Mouse (Mus musculus): ENCODE measurements around the gene Pth.

The Pth gene

DNA sequence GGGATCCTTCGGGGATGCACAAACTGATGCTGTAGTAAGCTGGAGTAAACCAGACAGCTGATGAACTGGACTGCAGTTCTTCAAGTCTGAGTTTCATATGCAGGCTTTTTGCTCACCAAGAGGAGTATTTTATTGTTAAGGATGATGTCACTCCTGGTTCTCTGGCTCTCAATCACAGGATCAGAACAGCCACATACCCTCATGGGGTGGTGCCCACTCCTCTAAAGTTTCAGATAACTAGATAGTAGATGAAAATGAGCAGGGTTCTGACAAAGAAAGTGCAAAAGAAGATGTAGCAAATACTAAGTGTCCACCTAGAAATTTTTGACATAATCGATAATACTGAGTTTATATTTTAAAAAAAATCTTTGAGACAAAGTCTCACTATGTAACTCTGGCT lies at the start of gene Pth:
Gene Pth, minus strand, starts transcription at position 101 of the 400 bp plus-strand sequence.
- DNase-seq (ENCODE audit: low read depth): no peak

GRCm38 (mm10) chr7:113436312-113436711 lies 47.9 kb upstream of the Pth start:
- no peak for DNase-seq (ENCODE audit: low read depth)

GRCm38 (mm10) chr7:113434286-113434685 lies 45.9 kb upstream of the Pth start:
- DNase-seq (ENCODE audit: low read depth): peak; percentile 66

- no peak for DNase-seq (ENCODE audit: low read depth)
Observed at GRCm38 (mm10) chr7:113433451-113433850, 45.1 kb upstream of the Pth start.

- DNase-seq (ENCODE audit: low read depth): no peak
Observed at GRCm38 (mm10) chr7:113432891-113433290, 44.5 kb upstream of the Pth start.

DNA sequence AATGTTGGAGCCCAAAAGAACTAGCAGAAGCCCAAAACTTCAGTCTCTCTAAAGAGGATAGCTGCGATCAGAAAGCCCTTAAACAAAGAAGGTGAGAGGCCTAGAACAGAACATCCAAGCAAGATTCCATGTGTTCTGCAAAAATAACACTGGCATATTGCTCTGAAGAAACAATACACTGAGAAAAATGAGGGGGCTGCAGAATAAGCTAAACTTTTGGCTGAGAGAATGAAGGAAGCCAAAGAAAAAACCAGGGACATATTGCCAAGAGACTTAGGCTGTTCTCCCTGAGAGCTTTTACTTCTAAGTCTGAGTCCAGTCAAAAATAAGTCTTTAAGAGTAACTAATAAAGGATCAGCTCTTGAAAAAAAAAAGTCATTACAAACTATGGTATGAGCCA lies 32.4 kb upstream of the Pth start:
- DNase-seq (ENCODE audit: low read depth): no peak

DNA sequence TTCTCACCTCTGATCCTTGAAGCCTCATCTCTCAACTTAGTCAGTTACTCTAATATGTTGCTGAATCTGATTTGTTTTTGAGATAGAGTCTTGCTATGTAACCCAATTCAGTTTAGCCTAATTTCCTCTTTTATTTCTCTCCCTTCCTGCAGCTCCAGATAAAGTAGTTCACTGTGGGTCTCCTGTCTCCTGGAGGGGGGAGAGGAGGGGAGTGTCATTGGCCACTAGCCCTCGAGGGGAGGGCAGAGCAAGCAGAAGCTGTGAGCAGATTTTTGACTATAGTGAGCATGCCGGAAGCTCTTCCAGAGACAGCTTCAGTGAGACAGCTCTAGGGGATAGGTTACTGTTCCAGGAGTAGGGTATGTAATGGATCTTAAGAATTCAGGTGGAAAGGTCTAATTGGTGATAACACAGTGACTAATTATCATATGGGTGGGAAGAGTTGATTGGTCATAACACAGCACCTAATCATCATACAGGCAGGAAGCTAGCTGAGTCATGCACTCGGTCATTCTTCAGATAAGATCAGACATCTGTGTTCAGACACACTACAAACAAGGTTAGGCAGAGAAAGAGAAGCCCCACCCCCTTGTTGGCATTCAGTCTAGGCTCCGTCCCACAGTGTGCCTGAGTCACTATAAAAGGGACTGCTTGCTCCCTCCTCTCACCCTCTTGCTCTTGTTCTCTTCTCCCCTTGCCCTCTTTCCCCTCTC lies 30.9 kb upstream of the Pth start:
- peak; percentile 85 for DNase-seq (ENCODE audit: low read depth)

- peak; percentile 12 for DNase-seq (ENCODE audit: low read depth)
Observed at GRCm38 (mm10) chr7:113416536-113416935, 28.2 kb upstream of the Pth start.

GRCm38 (mm10) chr7:113415256-113415655 lies 26.9 kb upstream of the Pth start:
- DNase-seq (ENCODE audit: low read depth): no peak

DNA sequence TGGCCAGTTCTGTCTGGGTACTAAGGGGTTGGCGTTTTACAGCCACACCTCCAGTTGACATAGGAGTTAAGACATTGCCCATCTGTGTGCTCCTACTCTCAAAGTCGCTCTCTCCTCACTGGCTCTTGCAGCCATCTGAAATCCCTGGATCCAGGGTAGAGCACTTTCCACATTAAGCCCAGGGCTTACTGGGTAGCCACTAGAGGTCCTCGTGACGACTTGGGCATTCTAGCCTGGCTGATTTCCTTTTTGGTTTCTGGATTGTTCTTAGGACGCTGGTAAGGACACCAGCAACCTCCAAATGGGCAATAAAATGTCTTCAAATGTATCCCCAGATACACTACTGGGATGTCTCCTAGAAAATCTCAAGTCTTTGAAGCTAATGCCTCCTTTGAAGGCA lies 20.3 kb upstream of the Pth start:
- DNase-seq (ENCODE audit: low read depth): no peak

GRCm38 (mm10) chr7:113398083-113398482 lies 9.7 kb upstream of the Pth start:
- DNase-seq (ENCODE audit: low read depth): no peak

DNA sequence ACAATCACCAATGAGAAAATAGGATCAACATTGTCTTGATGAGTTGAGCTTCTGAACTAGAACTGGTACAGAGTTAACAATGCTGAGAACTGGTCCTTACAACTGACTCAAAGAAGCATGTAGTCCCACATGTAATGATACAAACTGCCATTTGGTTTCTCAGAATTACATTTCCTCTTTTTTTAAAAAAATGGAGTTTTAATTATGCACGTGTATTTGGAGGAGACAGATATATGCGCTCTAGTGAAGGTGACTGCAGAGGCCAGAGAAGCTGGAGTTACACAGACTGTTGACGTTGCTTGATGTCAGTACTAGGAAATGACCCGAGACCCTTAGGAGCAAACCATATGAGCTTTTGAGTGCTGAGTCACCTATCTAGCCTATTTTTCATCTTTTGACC lies 8.3 kb upstream of the Pth start:
- no peak for DNase-seq (ENCODE audit: low read depth)

GRCm38 (mm10) chr7:113391619-113392018 lies 3.2 kb upstream of the Pth start:
- no peak for DNase-seq (ENCODE audit: low read depth)

GRCm38 (mm10) chr7:113377875-113378658 lies 10.3 kb downstream of the Pth start:
- DNase-seq (ENCODE audit: low read depth): peak; percentile 94

- no peak for DNase-seq (ENCODE audit: low read depth)
Observed at GRCm38 (mm10) chr7:113372682-113373081, 15.7 kb downstream of the Pth start.

- DNase-seq (ENCODE audit: low read depth): peak; percentile 85
Observed at GRCm38 (mm10) chr7:113369620-113370340, 18.6 kb downstream of the Pth start.

GRCm38 (mm10) chr7:113368746-113369619 lies 19.4 kb downstream of the Pth start, which contains the start of gene Btbd10:
Gene Btbd10, minus strand, starts transcription at chr7:113369392.
- peak; percentile 100 for DNase-seq (ENCODE audit: low read depth)

GRCm38 (mm10) chr7:113367440-113367839 lies 20.9 kb downstream of the Pth start:
- DNase-seq (ENCODE audit: low read depth): no peak

DNA sequence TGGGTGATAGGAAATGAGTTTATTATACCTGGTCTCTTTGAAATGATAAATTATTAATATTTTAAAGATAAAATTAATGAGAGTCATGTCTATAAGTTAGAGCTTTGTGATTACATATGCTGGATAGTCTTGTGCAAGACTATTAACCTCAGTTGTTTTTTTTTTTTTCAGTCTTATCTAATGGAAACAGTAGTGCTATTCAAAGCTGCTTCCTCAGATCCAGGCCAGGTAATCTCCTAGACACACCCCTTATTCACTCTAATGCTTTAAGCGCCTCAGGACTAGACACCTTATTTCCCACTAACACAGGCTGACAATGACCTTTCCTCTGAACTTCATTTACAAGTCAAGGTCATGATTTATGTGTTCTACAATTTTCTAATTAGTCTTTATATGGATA lies 39.3 kb downstream of the Pth start:
- DNase-seq (ENCODE audit: low read depth): no peak

- DNase-seq (ENCODE audit: low read depth): no peak
Observed at GRCm38 (mm10) chr7:113347694-113348093, 40.7 kb downstream of the Pth start.

GRCm38 (mm10) chr7:113347271-113347670 lies 41.1 kb downstream of the Pth start:
- DNase-seq (ENCODE audit: low read depth): no peak

All from induced T-regulatory cell, adult 2 months (primary cell).